Mouse (Mus musculus): ENCODE measurements around the gene Akap12. TPM values are rescaled to one million over a fixed set of nuclear protein-coding genes. Genes with fewer than 3 reads are reported as not detected.
A peak's percentile ranks its signal among the peaks of the same experiment; 100 is the strongest.

The Akap12 gene
- polyA plus RNA-seq, 1 experiment from 2014 or later = 33.9 TPM

GRCm38 (mm10) chr10:4290145-4290544 lies 24.0 kb downstream of the Akap12 start:
- ATAC-seq (replicated peaks; ENCODE audit: insufficient number of reproducible peaks, low FRiP score, low TSS enrichment) = no peak
- WGBS (ENCODE audit: insufficient replicate concordance) = 65% methylated on average over 3 of the region's 3 CpGs
- Histone ChIP-seq H3K27ac (ENCODE audit: low read depth, low read length) (no peak overlapping the region), H3K27me3 (ENCODE audit: control insufficient read depth, insufficient read depth, low read length) (no peaks in the 10 kb centered on the region), H3K36me3 (ENCODE audit: control insufficient read depth, insufficient read depth, low read length) (no peaks in the 10 kb centered on the region), H3K4me2 (no peak overlapping the region), H3K4me3 (ENCODE audit: low read depth, low read length) (no peak overlapping the region), H3K4me1 (ENCODE audit: control insufficient read depth, insufficient read depth, low read length) (no peaks in the 10 kb centered on the region; the same call in 1 of the 2 replicates), H3K9me3 (replicated peaks; ENCODE audit: control insufficient read depth, low read length) (no peaks in the 10 kb centered on the region), H3K9ac (ENCODE audit: low read depth, low read length) (no peak overlapping the region)

DNA sequence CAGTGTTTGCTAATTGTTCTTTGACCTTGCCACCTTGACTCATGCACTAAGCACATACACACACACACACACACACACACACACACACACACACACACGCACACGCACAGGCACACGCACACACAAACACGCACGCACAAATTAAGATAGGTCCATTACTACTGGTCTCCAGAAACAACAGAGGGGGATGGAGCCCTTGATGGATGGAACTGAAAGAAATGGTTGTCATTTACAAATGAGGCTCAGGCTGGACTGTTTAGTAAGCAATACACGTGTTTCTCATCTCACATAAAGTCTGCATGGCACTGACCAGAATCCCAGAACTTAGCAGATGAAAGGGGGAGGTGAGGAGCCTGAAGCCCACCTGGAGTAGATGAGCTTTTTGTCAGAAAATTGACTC lies 24.4 kb downstream of the Akap12 start:
- no peak overlapping the region for H3K4me3 ChIP-seq (ENCODE audit: low read depth, low read length)
- no peaks in the 10 kb centered on the region for H3K27me3 ChIP-seq (ENCODE audit: control insufficient read depth, insufficient read depth, low read length)
- H3K9ac ChIP-seq (ENCODE audit: low read depth, low read length) = no peak overlapping the region
- H3K36me3 ChIP-seq (ENCODE audit: control insufficient read depth, insufficient read depth, low read length) = no peaks in the 10 kb centered on the region
- no peaks in the 10 kb centered on the region; the same call in 1 of the 2 replicates for H3K4me1 ChIP-seq (ENCODE audit: control insufficient read depth, insufficient read depth, low read length)
- H3K4me2 ChIP-seq = no peak overlapping the region
- ATAC-seq (replicated peaks; ENCODE audit: insufficient number of reproducible peaks, low FRiP score, low TSS enrichment) = no peak
- H3K9me3 ChIP-seq (replicated peaks; ENCODE audit: control insufficient read depth, low read length) = no peaks in the 10 kb centered on the region
- no peak overlapping the region for H3K27ac ChIP-seq (ENCODE audit: low read depth, low read length)
- WGBS (ENCODE audit: insufficient replicate concordance) = 86% methylated on average over 6 of the region's 6 CpGs

DNA sequence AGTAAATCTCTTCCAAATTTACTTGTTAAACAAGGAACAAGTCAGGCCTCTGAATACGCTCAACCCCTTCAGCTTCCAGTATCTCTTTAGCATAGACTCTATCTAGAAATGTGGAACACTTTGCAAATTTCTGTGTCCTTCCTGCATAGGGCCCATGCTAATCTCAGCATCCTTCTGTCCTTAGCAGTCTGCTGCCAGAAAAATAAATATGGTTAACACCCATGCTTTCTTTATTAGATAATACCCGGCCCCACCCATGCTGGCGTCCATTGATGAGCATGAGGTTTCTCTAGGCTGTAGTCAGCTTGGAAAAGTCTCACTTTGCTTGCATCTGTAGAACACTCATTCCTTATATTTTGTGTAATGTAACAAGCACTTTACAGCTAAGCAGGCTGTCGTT lies 27.2 kb downstream of the Akap12 start:
- H3K4me3 ChIP-seq (ENCODE audit: low read depth, low read length) = no peak overlapping the region
- no peaks in the 10 kb centered on the region for H3K9me3 ChIP-seq (replicated peaks; ENCODE audit: control insufficient read depth, low read length)
- ATAC-seq (replicated peaks; ENCODE audit: insufficient number of reproducible peaks, low FRiP score, low TSS enrichment) = no peak
- H3K4me1 ChIP-seq (ENCODE audit: control insufficient read depth, insufficient read depth, low read length) = no peaks in the 10 kb centered on the region
- H3K27ac ChIP-seq (ENCODE audit: low read depth, low read length) = no peak overlapping the region
- 71% methylated on average over 4 of the region's 4 CpGs for WGBS (ENCODE audit: insufficient replicate concordance)
- H3K9ac ChIP-seq (ENCODE audit: low read depth, low read length) = no peak overlapping the region
- H3K36me3 ChIP-seq (ENCODE audit: control insufficient read depth, insufficient read depth, low read length) = no peaks in the 10 kb centered on the region
- no peak overlapping the region for H3K4me2 ChIP-seq
- no peaks in the 10 kb centered on the region for H3K27me3 ChIP-seq (ENCODE audit: control insufficient read depth, insufficient read depth, low read length)

DNA sequence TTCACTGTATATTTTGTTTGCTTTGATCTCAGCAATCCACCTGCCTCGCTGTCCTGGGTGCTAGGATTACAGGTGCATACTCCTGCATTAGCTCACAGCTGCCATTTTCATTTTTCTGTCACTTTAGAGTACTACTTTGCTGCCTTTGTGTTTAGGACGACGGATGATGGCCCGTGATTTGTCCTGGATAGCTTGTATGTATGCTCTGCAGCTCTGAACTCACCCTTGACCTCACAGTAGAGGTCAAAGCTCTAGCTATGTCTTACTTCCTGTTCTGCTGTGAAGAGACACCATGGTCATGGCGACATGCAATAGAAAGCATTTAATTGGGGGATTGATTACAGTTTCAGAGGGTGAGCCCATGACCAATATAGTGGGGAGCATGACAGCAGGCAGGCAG lies 37.4 kb downstream of the Akap12 start:
- Histone ChIP-seq H3K36me3 (ENCODE audit: control insufficient read depth, insufficient read depth, low read length) (no peaks in the 10 kb centered on the region), H3K9ac (ENCODE audit: low read depth, low read length) (no peak overlapping the region), H3K9me3 (replicated peaks; ENCODE audit: control insufficient read depth, low read length) (no peaks in the 10 kb centered on the region), H3K4me1 (ENCODE audit: control insufficient read depth, insufficient read depth, low read length) (peaks cover 5% of the 10 kb centered on the region), H3K27me3 (ENCODE audit: control insufficient read depth, insufficient read depth, low read length) (no peaks in the 10 kb centered on the region), H3K4me2 (no peak overlapping the region), H3K27ac (ENCODE audit: low read depth, low read length) (no peak overlapping the region), H3K4me3 (ENCODE audit: low read depth, low read length) (no peak overlapping the region)
- WGBS (ENCODE audit: insufficient replicate concordance) = 55% methylated on average over 5 of the region's 5 CpGs
- ATAC-seq (replicated peaks; ENCODE audit: insufficient number of reproducible peaks, low FRiP score, low TSS enrichment) = no peak

DNA sequence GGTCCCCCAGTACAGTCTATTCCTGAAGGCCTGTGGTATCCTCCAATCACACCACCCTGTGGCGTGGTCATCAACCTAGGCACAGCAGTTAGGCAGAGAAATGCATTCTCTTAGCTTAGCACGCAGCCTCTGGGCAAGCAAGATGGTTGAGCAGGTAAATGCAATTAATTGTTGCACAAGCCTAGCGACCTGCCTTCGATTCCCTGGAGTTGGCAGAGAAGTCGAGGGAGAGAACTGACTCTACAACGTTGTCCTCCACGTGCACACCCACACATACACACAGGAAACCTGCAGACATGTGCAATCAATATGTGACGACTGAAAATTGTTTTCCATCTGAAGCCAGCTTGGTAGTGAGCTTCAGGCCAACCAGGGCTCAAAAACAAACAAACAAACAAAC lies 57.7 kb downstream of the Akap12 start:
- Histone ChIP-seq H3K4me1 (ENCODE audit: control insufficient read depth, insufficient read depth, low read length) (peaks cover 9% of the 10 kb centered on the region), H3K9me3 (replicated peaks; ENCODE audit: control insufficient read depth, low read length) (no peaks in the 10 kb centered on the region; the same call in 1 of the 2 replicates), H3K4me3 (ENCODE audit: low read depth, low read length) (no peak overlapping the region), H3K9ac (ENCODE audit: low read depth, low read length) (no peak overlapping the region), H3K27me3 (ENCODE audit: control insufficient read depth, insufficient read depth, low read length) (no peaks in the 10 kb centered on the region), H3K4me2 (no peak overlapping the region), H3K36me3 (ENCODE audit: control insufficient read depth, insufficient read depth, low read length) (no peaks in the 10 kb centered on the region), H3K27ac (ENCODE audit: low read depth, low read length) (no peak overlapping the region)
- no peak for ATAC-seq (replicated peaks; ENCODE audit: insufficient number of reproducible peaks, low FRiP score, low TSS enrichment)
- 83% methylated on average over 8 of the region's 8 CpGs for WGBS (ENCODE audit: insufficient replicate concordance)

- Histone ChIP-seq H3K36me3 (ENCODE audit: control insufficient read depth, insufficient read depth, low read length) (no peaks in the 10 kb centered on the region), H3K9ac (ENCODE audit: low read depth, low read length) (no peak overlapping the region), H3K27me3 (ENCODE audit: control insufficient read depth, insufficient read depth, low read length) (no peaks in the 10 kb centered on the region), H3K9me3 (replicated peaks; ENCODE audit: control insufficient read depth, low read length) (no peaks in the 10 kb centered on the region; the same call in 1 of the 2 replicates), H3K27ac (ENCODE audit: low read depth, low read length) (peak overlapping the region; percentile 75), H3K4me3 (ENCODE audit: low read depth, low read length) (no peak overlapping the region), H3K4me2 (no peak overlapping the region; the same call in 1 of the 2 replicates), H3K4me1 (ENCODE audit: control insufficient read depth, insufficient read depth, low read length) (peaks cover 9% of the 10 kb centered on the region)
- WGBS (ENCODE audit: insufficient replicate concordance) = 16% methylated on average over 5 of the region's 5 CpGs
- peak; percentile 22; the same call in 1 of the 2 replicates for ATAC-seq (replicated peaks; ENCODE audit: insufficient number of reproducible peaks, low FRiP score, low TSS enrichment)
Observed at GRCm38 (mm10) chr10:4325562-4325961, 59.4 kb downstream of the Akap12 start.

DNA sequence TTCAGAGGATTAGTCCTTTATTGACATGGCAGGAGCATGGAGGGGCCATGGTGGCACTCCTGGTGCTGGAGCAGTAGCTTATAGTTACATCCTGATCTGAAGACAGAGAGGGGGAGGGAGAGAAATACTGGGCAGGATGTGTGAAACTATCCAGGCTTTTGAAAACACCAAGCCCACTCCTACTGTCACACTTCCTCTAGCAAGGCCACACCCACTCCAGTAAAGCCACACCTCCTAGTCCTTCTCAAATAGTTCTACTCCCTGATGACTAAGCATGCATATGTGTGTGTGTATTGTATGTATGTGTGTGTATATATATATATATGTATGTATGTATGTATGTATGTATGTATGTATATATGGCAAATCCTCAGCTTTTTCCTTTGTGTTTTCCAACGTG lies 61.5 kb downstream of the Akap12 start:
- no peak overlapping the region for H3K27ac ChIP-seq (ENCODE audit: low read depth, low read length)
- WGBS (ENCODE audit: insufficient replicate concordance) = 88% methylated on average over 1 of the region's 1 CpGs
- H3K4me2 ChIP-seq = no peak overlapping the region
- no peaks in the 10 kb centered on the region for H3K36me3 ChIP-seq (ENCODE audit: control insufficient read depth, insufficient read depth, low read length)
- H3K4me3 ChIP-seq (ENCODE audit: low read depth, low read length) = no peak overlapping the region
- peaks cover 12% of the 10 kb centered on the region for H3K4me1 ChIP-seq (ENCODE audit: control insufficient read depth, insufficient read depth, low read length)
- H3K9me3 ChIP-seq (replicated peaks; ENCODE audit: control insufficient read depth, low read length) = no peaks in the 10 kb centered on the region; the same call in 1 of the 2 replicates
- no peak for ATAC-seq (replicated peaks; ENCODE audit: insufficient number of reproducible peaks, low FRiP score, low TSS enrichment)
- no peak overlapping the region for H3K9ac ChIP-seq (ENCODE audit: low read depth, low read length)
- H3K27me3 ChIP-seq (ENCODE audit: control insufficient read depth, insufficient read depth, low read length) = no peaks in the 10 kb centered on the region

DNA sequence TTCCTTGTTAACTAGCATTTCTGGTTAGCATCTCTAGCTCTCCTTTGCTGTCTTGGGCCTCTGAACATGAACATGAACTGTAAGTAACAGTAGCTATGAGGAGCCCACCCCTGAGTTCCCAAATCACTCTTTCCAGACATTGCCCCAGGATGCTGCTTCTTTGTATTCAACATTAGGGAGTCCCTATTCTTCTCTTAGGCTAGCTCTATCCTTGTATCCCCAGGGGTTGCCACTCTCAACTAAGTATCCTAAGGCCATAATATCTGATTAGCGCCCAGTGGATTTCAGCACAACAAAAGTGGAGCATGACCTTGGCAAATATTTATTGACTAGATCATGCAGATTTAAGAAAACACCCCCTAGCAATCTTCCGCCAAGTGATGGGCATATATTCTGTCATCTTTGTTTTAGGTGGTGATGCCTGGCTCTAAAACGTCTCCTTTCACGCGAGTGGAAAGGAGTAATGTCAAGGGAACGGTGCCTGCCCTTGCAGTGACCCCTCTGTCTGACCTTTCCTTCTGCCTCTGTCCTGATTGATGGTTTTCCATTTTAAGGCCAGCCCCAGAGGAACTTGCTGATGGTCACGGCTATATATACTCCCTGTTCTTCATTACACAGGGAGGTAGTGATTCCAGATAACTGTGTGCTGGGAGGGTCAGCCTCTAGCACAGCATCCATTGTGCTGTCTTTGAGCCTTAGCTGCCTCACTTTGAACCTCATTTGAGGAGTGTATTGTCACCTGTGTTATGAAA lies 66.2 kb downstream of the Akap12 start:
- Histone ChIP-seq H3K4me1 (ENCODE audit: control insufficient read depth, insufficient read depth, low read length) (peaks cover 15% of the 10 kb centered on the region), H3K27ac (ENCODE audit: low read depth, low read length) (no peak overlapping the region), H3K9me3 (replicated peaks; ENCODE audit: control insufficient read depth, low read length) (no peaks in the 10 kb centered on the region), H3K36me3 (ENCODE audit: control insufficient read depth, insufficient read depth, low read length) (no peaks in the 10 kb centered on the region), H3K4me2 (no peak overlapping the region), H3K27me3 (ENCODE audit: control insufficient read depth, insufficient read depth, low read length) (no peaks in the 10 kb centered on the region), H3K4me3 (ENCODE audit: low read depth, low read length) (no peak overlapping the region), H3K9ac (ENCODE audit: low read depth, low read length) (no peak overlapping the region)
- ATAC-seq (replicated peaks; ENCODE audit: insufficient number of reproducible peaks, low FRiP score, low TSS enrichment) = no peak
- WGBS (ENCODE audit: insufficient replicate concordance) = 58% methylated on average over 7 of the region's 7 CpGs

- H3K4me1 ChIP-seq (ENCODE audit: control insufficient read depth, insufficient read depth, low read length) = peaks cover 19% of the 10 kb centered on the region
- H3K4me2 ChIP-seq = peak overlapping the region; percentile 61
- H3K27ac ChIP-seq (ENCODE audit: low read depth, low read length) = no peak overlapping the region
- no peaks in the 10 kb centered on the region for H3K9me3 ChIP-seq (replicated peaks; ENCODE audit: control insufficient read depth, low read length)
- H3K36me3 ChIP-seq (ENCODE audit: control insufficient read depth, insufficient read depth, low read length) = no peaks in the 10 kb centered on the region
- no peak for ATAC-seq (replicated peaks; ENCODE audit: insufficient number of reproducible peaks, low FRiP score, low TSS enrichment)
- no peak overlapping the region for H3K9ac ChIP-seq (ENCODE audit: low read depth, low read length)
- H3K27me3 ChIP-seq (ENCODE audit: control insufficient read depth, insufficient read depth, low read length) = no peaks in the 10 kb centered on the region
- WGBS (ENCODE audit: insufficient replicate concordance) = 8% methylated on average over 8 of the region's 8 CpGs
- H3K4me3 ChIP-seq (ENCODE audit: low read depth, low read length) = no peak overlapping the region
Observed at GRCm38 (mm10) chr10:4333319-4333718, 67.1 kb downstream of the Akap12 start.

All from heart, embryonic 11.5 days (tissue).